Mouse (Mus musculus): Measurements from ENCODE around the gene Cyp1a1.

Gene Cyp1a1

DNA sequence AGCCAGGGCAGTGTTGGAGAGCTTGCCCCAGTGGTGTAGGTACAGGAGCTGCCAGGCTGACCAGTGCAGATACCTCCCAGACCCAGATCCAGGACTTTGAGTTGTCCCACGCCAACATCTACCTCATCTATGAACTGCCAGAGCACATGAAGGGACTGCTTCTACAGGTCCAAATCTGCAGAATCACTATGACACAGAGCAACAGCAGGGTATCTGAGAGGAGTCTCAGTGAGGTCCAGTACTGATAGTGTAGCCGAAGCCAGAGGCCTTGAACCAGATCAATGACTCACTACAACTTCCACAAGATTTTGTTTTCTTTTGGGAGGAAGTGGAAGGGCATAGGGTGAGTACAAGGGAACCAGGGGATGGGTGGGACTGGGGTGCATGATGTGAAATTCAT is at the start of gene Cyp1a1:
TSS of gene Cyp1a1 (plus strand) at position 178 of the 400 bp plus-strand sequence.
- no peak for DNase-seq (ENCODE audit: low spot score)

DNA sequence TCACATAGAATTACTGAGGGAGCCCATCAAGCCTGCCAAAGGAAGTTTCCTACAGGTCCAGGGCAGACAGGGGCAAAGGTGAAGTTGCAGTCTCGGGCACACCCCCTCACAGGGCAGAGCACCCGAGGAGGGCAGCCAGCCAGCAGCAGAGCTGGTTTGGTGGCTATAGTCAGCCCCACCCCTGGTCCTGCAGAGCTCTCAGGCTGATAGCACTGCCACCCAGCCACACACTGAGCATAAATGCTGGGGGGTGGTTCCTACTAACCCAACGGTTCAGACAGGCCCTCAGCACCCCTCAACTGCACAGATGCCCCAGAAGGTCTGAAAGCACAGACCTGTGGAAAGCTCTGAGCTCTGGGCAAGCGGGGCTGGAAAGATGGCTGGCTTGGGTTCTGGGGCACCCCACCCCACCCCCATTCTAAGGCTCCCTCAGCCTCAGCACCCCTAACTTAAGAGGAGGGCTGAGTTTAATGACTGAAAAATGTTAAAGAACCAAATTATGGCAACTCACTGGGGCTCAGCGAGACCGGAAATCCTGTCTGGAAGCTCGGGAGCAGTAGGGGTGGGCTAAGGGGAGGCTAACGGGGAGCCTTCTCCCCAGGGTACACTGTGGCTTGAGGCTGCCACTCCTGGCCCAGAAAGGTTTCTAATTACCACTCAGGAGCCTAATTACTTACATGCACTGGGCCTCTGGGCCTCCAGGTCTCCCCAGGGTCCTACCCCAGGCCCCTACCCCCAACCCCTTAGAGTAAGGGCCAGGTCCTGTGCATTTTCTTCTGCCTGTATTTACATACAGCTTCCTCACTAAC is 48.9 kb upstream of the Cyp1a1 start:
- DNase-seq (ENCODE audit: low spot score): no peak

DNA sequence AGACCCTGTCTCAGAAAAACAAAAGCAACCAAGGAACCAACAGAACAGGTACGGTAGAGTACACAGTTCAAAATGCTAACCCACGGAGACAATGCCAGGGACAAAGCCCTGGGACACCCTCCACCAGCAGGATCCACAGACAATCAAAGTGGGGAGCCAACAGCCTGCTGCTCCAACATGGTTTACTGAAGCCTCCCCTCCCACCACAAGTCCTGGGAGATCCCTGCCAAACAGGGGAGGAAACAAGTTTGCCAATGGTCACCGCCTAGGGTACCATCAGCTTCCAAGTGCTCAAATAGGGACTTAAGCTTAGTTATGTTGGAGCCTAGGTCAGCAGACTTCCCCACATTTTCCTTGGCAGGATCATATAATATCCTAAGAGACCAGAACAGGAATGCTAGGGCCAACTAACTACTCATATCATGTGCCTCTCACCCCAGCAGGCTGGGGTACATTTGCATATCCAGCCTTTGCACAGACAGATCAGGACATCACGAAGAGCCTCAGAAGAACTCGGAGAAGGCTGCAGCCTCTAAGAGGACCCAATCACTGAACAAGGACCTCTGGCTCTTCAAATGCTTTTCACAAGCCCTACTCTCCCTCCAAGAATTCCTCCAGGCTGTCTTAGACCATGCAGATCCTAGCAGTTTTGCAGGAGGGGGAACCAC is 47.9 kb upstream of the Cyp1a1 start:
- no peak for DNase-seq (ENCODE audit: low spot score)

DNA sequence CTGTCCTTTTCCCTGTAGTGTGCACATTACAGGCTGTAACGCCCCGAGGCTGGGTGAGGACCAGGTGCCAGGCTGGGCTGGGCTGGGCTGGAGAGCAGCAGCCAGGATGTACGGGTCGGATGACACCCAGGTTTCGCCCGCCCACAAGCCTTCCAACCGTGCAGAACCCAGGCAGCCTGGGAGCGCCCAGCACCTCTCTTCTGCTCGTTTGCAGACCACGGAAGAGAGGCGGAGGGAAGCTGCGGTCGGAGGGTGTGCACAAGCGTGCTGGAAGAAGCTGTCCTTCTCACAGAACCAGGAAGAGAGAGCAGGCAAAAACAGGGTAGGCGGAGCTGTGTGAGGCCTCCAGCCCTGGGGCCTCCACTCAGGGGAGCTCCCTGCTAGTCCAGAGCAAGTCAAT is 47.3 kb upstream of the Cyp1a1 start:
- peak; percentile 25 for DNase-seq (ENCODE audit: low spot score)

DNA sequence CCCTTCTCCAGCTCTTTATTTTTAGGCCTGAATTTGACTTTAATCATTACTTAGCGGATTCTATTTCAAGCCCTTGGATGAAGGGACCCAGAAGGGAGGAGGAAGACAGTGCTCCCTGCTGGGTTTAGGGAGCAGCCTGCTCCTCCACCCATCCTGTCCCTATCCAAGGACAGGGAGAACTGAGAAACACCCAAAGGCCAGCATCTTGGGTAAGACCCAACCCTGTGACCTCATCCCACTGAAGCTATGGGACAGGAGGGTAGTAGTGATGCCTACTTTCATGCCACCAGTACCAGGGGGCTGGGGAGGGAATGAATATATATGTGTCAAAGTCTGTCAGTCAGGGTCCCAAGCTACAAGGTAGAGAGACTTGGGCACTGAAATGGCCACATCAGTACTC is 46.7 kb upstream of the Cyp1a1 start:
- no peak for DNase-seq (ENCODE audit: low spot score)

DNA sequence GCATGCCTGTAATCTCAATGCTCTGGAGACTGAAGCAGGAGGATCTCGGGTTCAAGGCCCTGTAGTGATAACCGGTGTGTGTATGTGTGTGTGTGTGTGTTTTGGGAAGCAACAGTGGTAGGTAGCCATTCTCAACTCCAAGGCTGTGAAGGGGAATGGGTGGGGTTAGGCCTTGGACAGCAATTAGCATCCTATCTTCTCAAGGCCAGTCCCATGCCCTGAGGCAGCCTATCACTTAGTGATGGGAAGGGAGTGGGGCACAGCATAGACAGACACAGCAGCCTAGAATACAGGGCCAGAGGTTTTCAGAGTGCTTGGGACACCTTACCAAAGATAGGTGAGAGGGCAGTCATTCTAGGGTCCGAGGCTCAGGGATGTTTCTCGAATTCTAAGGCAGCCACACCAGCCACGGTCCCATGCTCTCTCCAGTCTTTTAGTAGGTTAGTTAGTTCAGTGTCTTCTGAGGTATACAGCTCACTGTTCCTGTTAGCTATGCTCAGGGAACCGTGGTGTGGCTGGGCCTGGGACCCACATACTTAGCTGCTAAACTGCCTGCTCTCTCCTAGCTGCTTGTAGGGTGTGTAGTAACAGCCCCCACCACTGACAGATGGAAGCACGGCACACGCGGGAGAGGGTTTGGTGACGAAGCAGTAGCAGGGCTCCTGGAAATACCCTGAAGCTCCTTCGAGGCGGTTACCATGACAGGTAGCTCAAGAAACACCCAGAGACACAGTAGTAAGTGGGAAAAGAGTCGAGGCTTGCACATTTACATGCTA is 45.8 kb upstream of the Cyp1a1 start:
- no peak for DNase-seq (ENCODE audit: low spot score)

DNA sequence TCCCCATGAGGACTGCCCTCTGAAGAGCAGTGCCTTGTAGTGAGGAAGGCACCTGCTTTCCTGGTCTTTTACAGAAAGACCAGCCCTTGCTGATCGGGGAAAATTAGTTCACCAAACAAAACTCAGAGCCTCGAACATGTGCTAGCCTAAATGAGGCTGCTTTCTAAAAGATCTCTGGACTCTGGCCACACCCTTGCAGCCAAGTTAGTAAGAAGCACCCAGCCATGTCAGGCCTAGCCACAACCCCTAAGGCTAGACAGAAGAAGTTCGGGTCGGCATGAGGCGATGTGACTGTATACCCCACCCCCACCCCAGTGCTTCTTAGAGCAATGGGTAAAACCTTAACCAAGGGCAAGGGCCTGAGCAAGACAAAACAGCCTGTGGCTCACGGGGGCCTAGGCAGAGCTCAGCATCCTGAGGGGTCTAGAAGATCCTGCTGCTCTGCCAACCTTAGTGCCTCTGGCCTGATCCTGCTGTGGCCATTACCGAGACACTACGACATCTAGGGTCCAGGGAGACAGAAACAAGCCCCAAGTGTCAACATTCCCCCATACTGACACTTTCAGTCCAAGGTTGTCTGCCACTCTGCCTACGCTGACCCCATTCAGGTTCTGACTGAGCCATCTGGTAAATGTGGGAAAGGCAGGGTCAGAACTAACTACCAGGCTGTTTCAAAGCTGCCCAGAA is 44.4 kb upstream of the Cyp1a1 start:
- no peak for DNase-seq (ENCODE audit: low spot score)

DNA sequence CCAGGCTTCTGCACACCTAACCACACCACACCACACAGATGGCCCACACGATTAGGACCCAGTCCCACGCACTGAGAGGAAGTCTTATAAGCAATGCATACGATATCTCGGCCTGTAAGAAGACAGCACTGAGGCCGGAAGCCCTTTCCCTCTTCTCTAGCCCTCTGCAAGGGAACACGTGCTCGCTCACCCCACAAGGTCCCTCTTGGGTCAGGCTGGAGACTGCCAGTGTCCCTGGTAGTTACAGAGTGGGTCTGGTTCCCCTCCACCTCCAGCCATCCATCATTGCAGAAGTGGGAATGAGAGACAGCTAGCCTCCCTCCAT is 43.9 kb upstream of the Cyp1a1 start:
- DNase-seq (ENCODE audit: low spot score): no peak

DNA sequence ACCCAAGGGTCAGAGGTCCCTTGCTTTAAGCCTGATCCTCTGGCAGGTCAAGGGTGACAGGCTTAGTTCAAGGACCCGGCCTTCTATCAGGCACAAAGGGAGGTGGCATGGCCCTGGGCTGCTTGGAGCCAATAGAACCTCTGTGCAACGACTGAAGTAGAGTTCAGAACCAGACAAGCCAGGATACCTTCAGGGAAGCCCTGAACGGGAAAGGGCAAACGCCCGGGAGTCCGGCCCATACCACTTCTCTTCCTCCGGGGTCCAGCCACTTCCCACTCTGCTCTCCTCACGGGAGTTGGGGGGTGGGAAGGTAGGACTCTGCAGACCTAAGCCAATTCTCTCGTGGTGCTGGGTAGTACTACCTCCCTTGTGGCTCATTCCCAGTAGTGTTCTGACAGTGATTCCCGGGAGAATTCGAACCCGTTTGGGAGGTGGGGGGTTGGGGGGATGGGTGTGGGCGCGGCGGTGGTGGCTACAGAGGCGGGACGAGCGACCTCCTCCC is 43.2 kb upstream of the Cyp1a1 start:
- peak; percentile 51 for DNase-seq (ENCODE audit: low spot score)

DNA sequence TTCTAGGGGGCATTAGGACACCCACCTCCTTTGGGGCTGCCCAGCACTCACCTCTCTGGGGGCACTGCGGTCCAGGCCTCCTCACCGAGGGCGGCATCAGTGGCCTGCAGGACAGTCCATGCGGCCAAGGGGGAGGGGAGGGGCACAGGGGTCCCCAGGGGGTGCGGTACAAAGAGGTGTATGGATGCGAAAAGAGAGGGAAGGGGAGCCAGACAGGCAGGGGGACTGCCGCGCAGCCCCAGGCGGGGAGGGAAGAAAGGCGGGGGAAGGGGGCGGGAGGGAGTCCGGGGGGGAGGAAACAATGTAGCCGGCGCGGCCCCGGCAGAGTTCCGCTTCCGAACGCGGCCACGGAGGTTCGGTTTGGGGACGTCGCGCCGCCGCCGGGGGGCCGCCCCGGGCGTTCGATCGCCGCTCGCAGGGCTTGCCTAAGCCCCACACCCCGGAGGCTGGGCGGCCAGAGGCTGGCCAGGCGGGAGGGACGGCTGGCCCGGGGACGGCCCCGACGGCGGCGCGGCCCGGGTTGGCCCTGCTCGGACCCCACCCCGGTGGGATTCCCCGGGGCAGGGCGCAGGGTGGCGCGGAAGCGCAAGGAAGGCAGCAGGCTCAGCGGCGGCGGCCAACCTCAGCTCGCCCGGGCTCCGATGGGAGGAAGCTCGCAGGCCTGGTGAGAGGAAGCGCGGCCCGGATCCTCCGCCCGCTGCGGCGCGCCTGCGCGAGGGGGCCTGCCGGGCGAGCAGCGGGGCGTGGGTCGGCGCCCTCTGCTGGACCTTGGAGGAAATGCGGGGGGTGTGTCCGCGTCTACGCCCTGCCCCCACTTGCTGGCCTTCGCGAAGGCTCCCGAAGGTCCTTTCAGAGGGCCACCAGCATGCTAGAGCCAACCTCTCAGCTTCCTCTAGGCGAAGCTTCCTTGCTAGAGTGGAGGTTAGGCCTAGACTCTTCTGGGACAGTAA is 42.5 kb upstream of the Cyp1a1 start:
- DNase-seq (ENCODE audit: low spot score): peak; percentile 93

DNA sequence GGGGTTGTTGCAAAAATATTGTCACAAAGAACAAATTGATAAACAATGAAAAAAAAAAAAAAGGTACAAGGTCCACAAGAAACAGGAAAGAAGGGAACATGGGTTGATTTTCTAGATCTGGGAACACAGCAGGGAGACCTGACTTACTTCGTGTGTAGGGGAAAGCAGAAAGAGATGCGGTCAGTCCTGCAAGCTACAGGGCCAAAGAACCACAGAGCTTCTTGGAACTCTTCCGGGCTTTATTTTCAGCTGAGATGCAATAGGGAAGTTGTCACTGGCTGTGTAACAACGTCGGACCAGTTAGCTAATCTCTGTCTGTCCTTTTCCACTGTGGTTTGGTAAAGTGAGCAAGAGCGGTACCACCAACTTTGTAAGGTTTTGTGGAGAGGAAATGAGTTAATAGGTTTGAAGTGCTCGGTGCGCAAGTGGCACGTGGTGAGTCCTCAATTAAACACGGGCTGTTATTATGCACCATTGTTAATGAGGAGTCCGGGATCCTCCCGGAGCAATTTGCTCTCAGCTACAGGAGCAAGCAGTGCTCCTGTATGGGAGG is 41.1 kb upstream of the Cyp1a1 start:
- no peak for DNase-seq (ENCODE audit: low spot score)

DNA sequence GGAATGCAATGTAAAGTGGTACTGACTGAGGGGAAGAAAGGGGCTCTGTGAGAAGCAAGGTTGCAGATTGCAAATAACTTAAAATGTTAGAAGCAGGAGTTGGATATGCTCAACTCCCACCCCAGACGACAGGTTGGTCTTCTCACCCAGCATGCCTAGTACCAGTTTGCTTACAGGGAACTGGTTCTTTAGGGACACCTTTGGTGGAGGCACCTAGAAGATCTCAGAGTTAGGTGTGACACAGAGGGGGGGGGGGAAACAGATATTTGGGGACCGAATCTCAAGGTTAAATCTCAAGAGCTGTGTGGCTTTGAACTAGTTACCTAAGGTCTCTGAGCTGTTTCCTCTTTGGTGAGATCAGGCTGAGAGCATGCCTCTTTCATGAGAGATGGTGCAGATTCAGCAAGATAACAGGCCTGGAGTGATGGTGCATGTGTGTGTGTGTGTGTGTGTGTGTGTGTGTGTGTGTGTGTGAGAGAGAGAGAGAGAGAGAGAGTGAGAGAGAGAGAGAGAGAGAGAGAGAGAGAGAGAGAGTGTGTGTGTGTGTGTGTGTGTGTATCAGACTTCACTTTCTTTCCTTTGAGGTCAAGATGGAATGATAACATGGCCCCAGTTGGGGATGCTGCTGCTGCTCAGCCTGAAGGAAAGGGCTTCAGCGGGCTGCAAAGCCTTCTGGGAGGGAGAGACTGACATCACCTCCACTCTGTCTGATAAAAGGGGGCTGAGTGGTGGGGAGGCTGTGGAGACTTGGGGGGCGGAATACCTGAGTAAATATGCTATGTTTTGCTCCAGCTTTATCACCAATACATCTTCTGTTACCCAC is 40.2 kb upstream of the Cyp1a1 start:
- no peak for DNase-seq (ENCODE audit: low spot score)

DNA sequence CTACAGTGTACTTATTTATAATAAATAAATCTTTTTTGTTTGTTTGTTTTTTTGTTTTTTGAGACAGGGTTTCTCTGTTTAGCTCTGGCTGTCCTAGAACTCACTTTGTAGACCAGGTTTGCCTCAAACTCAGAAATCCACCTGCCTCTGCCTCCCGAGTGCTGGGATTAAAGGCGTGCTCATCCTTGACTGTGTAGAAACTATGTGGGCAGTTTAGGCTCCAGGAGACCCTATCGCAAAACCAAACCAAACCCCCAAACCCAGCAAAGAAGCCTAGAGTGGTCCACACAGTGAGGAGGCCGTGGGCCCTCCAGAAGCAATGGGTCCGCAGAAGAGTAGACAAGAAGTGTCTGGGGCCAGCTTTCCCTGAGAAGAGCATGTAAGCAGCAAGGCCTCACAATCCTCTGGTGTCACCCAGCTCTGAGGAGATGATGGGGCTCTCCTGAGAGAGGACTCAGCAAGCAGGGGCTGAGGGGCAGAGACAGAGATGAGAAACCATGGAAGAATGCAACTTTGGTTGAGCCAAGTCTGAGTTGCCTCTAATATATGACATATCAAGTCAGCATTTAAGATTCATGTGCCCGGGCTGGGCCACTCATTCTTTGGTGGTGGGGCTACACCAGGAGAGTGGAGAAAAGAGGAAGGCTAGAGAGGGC is 37.5 kb upstream of the Cyp1a1 start:
- DNase-seq (ENCODE audit: low spot score): no peak

DNA sequence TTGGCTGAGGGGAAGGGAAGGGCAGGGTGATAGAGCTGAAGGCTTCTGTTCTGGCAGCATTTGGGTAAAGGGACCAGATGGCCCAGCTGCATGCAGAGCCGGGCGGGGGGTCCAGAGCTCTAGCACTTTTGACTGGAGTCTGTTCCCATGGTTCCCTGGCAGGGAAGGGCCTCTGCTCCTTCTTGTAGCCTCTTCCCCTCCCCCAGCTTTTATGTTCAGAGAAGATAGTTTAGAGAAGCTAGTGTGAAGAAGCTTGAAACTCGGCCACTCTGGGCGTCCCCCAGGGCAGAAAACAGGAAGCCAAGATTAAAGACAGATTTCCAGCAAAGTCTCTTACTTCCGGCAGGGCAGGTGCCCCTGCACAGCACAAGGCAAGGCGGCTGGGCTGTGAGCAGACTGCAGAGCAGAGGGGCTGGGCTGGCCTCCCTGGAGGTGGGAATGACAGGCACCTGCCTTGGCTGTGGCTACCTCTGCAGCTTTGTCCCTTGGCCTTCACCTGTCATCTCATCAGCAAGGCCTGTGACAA is 36.9 kb upstream of the Cyp1a1 start:
- DNase-seq (ENCODE audit: low spot score): no peak

DNA sequence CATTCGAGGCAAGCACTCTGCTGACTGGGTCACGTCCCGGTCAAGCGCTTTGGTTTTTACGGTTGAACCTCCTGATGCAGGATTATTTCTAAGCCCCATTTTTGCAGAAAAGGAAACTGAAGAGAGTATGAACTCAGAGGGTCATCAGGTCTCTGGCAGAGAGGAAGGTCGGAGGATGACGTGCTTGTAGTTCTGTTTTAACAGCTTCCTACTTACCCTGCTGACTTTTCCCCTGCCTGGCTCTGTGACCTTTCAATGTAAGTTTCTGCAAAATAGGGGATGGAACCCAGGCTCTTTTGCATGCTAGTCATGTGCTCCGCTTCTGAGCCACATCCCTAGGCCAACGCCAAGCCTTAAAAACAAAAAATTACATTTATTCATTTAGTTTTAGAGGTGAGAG is 35.4 kb upstream of the Cyp1a1 start:
- no peak for DNase-seq (ENCODE audit: low spot score)

DNA sequence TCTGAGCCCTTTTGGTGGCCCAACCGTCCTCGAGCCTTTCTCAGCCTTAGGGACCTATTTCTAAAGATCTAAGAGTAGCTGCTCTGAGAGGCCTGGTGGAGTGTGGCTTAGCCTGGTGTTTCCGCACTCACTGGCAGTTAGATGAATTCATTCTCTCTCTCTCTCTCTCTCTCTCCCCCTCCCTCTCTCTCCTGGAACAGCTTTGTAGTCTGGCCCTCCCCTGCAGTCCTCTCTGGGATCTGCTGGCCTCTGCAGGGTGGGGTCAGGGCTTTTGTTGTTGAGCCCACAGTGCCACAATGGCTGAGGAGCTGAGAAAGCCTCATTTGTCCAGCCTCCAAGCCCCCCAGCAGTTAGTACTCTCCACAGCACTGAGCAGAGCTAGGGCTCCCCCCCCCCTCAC is 34.9 kb upstream of the Cyp1a1 start:
- DNase-seq (ENCODE audit: low spot score): peak; percentile 42

DNA sequence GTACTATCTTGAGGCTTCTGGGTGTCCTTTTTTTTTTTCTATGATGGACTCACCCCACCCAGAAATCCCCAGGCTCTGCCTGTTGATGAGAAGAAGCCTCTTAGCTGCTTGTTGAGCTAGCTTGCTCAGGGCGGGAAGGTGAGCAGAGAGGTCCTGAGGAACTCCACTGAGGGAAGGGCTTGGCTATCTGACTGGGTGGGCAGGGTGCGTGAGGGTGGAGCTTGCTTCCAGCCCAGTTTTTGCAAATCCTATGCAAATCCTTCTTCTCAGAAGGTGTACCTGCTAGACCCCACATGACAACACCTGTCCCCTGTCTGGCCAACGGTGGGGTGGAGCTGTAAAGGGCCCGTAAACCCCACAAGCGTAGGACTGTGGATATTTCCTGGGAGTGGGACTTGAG is 34.4 kb upstream of the Cyp1a1 start, which contains the start of gene Csk:
TSS of gene Csk (minus strand) at position 349 of the 400 bp plus-strand sequence.
- DNase-seq (ENCODE audit: low spot score): no peak

DNA sequence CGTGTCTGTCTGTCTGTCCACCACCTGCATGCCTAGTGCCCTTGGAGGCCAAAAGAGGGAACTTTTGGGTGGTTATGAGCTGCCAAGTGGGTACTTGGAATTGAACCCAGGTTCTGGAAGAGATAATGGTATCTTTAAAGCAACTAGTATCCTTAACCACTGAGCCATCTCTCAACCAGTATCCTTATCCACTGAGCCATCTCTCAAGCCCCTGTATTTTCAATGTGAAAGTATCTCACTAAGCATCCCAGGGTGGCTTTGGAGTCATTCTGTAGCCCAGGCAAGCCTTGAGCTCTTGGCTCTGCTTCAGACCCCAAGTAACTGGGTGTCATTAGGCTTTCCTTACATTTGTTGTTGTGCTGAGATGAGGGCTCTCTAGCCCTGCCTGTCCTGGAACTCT is 32.8 kb upstream of the Cyp1a1 start:
- DNase-seq (ENCODE audit: low spot score): no peak

DNA sequence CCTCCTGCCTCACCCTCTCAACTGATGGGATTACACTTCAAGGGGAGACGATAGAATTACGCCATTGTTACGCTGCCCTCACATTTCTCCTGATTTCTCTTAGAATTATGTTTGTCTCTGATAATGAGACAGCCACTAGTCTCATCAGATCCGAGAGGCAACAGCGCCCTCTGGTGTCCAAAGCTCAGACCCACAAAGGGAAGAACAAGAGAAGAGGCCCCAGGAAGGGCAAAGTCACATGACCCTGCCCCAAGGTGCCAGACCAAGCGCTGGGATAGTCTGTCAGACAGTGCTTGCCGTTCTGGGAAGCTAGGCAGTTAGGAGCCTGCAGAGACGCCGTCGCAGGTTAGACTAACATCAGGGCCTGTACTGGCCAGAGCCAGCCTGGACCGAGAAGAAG is 32.0 kb upstream of the Cyp1a1 start:
- peak; percentile 98 for DNase-seq (ENCODE audit: low spot score)

All from embryo, embryonic 10 days (tissue).